Mouse (Mus musculus) ES-E14 (cell line): ENCODE results near the gene Gm11032.

ENCODE experiments used
- CHD2 ChIP-seq: IDR thresholded peaks from 2 replicates; pipeline ENCODE4 v1.6.1; 2014; ENCODE audit warnings: mild to moderate bottlenecking, low read depth, low read length, inconsistent platforms
- HCFC1 ChIP-seq: IDR thresholded peaks from 2 replicates; pipeline ENCODE4 v1.6.1; 2012; ENCODE audit warnings: low read length, inconsistent platforms, borderline replicate concordance; ENCODE audit not compliant: insufficient read depth
- MAFK ChIP-seq: IDR thresholded peaks from 2 replicates; pipeline ENCODE4 v1.6.1; 2014; ENCODE audit warnings: mild to moderate bottlenecking, low read depth, low read length, inconsistent platforms; ENCODE audit not compliant: insufficient read depth
- ZC3H11A ChIP-seq: IDR thresholded peaks from 2 replicates; pipeline ENCODE4 v1.6.1; 2012; ENCODE audit warnings: low read depth, mild to moderate bottlenecking, inconsistent platforms, low read length, borderline replicate concordance
- ZNF384 ChIP-seq: IDR thresholded peaks from 2 replicates; pipeline ENCODE4 v1.6.1; 2012; ENCODE audit warnings: low read depth, low read length, inconsistent platforms

GRCm38 (mm10) chr11:4593849-4594607 lies 25.8 kb upstream of the Gm11032 start:
- TF ChIP-seq CHD2 = no peak
- no peak for TF ChIP-seq ZC3H11A
- TF ChIP-seq MAFK = no peak
- TF ChIP-seq ZNF384 = no peak
- no peak for TF ChIP-seq HCFC1
